Mouse (Mus musculus) erythroblast, embryonic 14.5 days (primary cell): ENCODE data around the gene Mettl24.

Source experiments
- GATA1 ChIP-seq: IDR thresholded peaks from 2 replicates; pipeline ENCODE4 v1.6.1; 2012; ENCODE audit warnings: low read length, inconsistent platforms, mixed read lengths
- TAL1 ChIP-seq: IDR thresholded peaks from 3 replicates; pipeline ENCODE4 v1.6.1; 2012; ENCODE audit warnings: low read length, inconsistent platforms, mixed read lengths

DNA sequence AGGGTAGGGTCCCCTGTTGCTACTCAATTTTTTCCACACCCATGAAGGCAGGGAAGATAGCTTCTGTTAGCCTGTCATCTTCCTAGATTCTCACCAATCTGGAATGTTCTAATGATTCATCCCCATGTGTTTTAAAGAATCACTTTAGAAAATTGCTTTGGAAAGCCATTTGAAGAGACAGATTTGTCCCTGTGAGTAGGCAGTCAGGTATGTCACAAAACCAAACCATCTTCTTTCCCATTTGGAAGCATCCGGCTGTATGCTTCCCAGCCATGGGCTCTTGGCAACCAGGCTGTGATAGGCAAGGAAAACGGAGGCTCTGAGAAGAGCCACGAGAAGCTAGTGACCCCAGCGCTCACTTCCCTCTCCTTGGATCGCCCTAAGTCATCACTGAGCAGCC is 47.1 kb downstream of the Mettl24 start:
- TF ChIP-seq TAL1 (no peak), GATA1 (no peak)
